In the genomic region with DNA sequence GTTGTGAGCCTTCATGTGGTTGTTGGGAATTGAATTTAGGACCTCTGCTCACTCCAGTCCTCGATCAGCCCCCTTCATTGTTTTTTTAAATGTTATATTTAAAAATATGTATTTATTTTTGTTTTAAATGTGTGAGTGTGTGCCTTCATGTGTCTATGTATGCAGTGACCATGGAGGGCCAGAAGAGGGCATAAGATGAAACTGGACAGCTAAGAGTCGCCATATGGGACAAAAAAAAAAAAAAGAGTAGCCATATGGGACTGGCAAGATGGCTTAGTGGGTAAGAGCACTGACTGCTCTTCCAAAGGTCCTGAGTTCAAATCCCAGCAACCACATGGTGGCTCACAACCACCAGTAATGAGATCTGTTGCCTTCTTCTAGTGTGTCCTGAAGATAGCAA, we compare ENCODE assay signal across 6 mouse cellular contexts. TPM values are rescaled to one million over a fixed set of nuclear protein-coding genes. Genes with fewer than 3 reads are reported as not detected.
"Had no signal": no experiment of that assay in that cellular context is flagged by ENCODE, and none has a peak within 500 bp of the region (broad histone marks: within the 10 kb centered on the region; RNA-seq: fewer than 3 reads in every experiment).

No protein-coding gene starts in this region.

RNA-seq across cellular contexts. Expression of a gene that starts 13.5 kb away (rescaled TPM):
- total RNA-seq: megakaryocyte progenitor cell, adult 5-6 weeks had no signal
- polyA plus RNA-seq: kidney, embryonic 16.5 days; limb, embryonic 12.5 days; liver, embryonic 13.5 days; lung, embryonic 16.5 days; thymus, postnatal 0 days had no signal
